Mouse (Mus musculus) MEL (cell line): ENCODE data around the gene Olfr52. TPM values are rescaled to one million over a fixed set of nuclear protein-coding genes. Genes with fewer than 3 reads are reported as not detected.

ENCODE experiments used
- DNase-seq: peaks from one replicate; pipeline ENCODE4 v3.0.0; 2011; ENCODE audit warnings: low read depth, low spot score
- H3K27ac ChIP-seq: 2 replicates; pipeline ENCODE4 v1.5.1; 2012; ENCODE audit warnings: low read depth, mild to moderate bottlenecking, control low read depth, low read length, moderate library complexity; ENCODE audit not compliant: control insufficient read depth
- H3K27me3 ChIP-seq, 2 experiments: fragments of 150-350 bp in 1 of 2; sonication (generic) in 1 of 2; 2 replicates each; pipeline ENCODE4 v1.6.1; 2012; ENCODE audit warnings: low read length in 2 of 2, mild to moderate bottlenecking in 2 of 2, improper control_type of control experiment in 1 of 2, moderate library complexity in 1 of 2; ENCODE audit not compliant: insufficient read depth in 2 of 2, control insufficient read depth in 1 of 2
- H3K36me3 ChIP-seq, 2 experiments: 2 replicates each; pipeline ENCODE4 v1.6.1; 2012 to 2014; ENCODE audit warnings: low read length in 2 of 2, improper control_type of control experiment in 1 of 2, inconsistent platforms in 1 of 2, mild to moderate bottlenecking in 1 of 2; ENCODE audit not compliant: insufficient read depth in 2 of 2, control insufficient read depth in 1 of 2
- H3K4me1 ChIP-seq, 2 experiments: fragments of 150-350 bp in 1 of 2; sonication (generic) in 1 of 2; 2 replicates each; pipeline ENCODE4 v1.6.1; 2012; ENCODE audit warnings: low read length in 2 of 2, improper control_type of control experiment in 1 of 2, mild to moderate bottlenecking in 1 of 2; ENCODE audit not compliant: insufficient read depth in 2 of 2, control insufficient read depth in 1 of 2
- H3K4me3 ChIP-seq, 2 experiments: fragments of 150-350 bp in 1 of 2; sonication (generic) in 1 of 2; 2 replicates each; pipeline ENCODE4 v1.5.1; 2012; ENCODE audit warnings: low read depth in 2 of 2, low read length in 2 of 2, mild to moderate bottlenecking in 2 of 2, moderate library complexity in 2 of 2, control low read depth in 1 of 2, improper control_type of control experiment in 1 of 2; ENCODE audit not compliant: control insufficient read depth in 1 of 2, insufficient read depth in 1 of 2
- H3K79me2 ChIP-seq: 2 replicates; pipeline ENCODE4 v1.6.1; 2012; ENCODE audit warnings: mild to moderate bottlenecking, low read length, moderate library complexity; ENCODE audit not compliant: control insufficient read depth, poor library complexity, insufficient read depth
- H3K9ac ChIP-seq: 2 replicates; pipeline ENCODE4 v1.6.1; 2012; ENCODE audit warnings: low read depth, mild to moderate bottlenecking, control low read depth, low read length, moderate library complexity; ENCODE audit not compliant: control insufficient read depth, poor library complexity, severe bottlenecking
- H3K9me3 ChIP-seq: fragments of 150-350 bp; sonication (generic); replicated peaks from 2 replicates; pipeline ENCODE4 v1.6.1; 2012; ENCODE audit warnings: mild to moderate bottlenecking, low read length, improper control_type of control experiment, moderate library complexity; ENCODE audit not compliant: insufficient read depth
- BHLHE40 ChIP-seq: IDR thresholded peaks from 2 replicates; pipeline ENCODE4 v1.6.1; 2012; ENCODE audit warnings: low read depth, mild to moderate bottlenecking, inconsistent platforms, low read length, improper control_type of control experiment, borderline replicate concordance
- CHD1 ChIP-seq: IDR thresholded peaks from 2 replicates; pipeline ENCODE4 v1.6.1; 2012; ENCODE audit warnings: low read depth, mild to moderate bottlenecking, inconsistent platforms, low read length, improper control_type of control experiment
- E2F4 ChIP-seq: IDR thresholded peaks from 2 replicates; pipeline ENCODE4 v1.6.1; 2011; ENCODE audit warnings: low read depth, low read length, improper control_type of control experiment, borderline replicate concordance
- ELF1 ChIP-seq: IDR thresholded peaks from 2 replicates; pipeline ENCODE4 v1.6.1; 2014; ENCODE audit warnings: low read depth, mild to moderate bottlenecking, inconsistent platforms, low read length, improper control_type of control experiment, moderate library complexity
- ETS1 ChIP-seq: IDR thresholded peaks from 2 replicates; pipeline ENCODE4 v1.6.1; 2012; ENCODE audit warnings: low read depth, mild to moderate bottlenecking, inconsistent platforms, low read length, improper control_type of control experiment, moderate library complexity
- GATA1 ChIP-seq: IDR thresholded peaks from 2 replicates; pipeline ENCODE4 v1.6.1; 2011; ENCODE audit warnings: low read depth, low read length, improper control_type of control experiment
- HCFC1 ChIP-seq: IDR thresholded peaks from 2 replicates; pipeline ENCODE4 v1.6.1; 2012; ENCODE audit warnings: low read depth, mild to moderate bottlenecking, inconsistent platforms, low read length, improper control_type of control experiment, moderate library complexity
- JUND ChIP-seq: IDR thresholded peaks from 2 replicates; pipeline ENCODE4 v1.6.1; 2011; ENCODE audit warnings: low read depth, mild to moderate bottlenecking, improper control_type of control experiment, low read length
- KAT2A ChIP-seq: conservative IDR thresholded peaks from 2 replicates; pipeline ENCODE4 v1.6.1; 2012; ENCODE audit warnings: low read depth, low read length, improper control_type of control experiment, inconsistent platforms
- MAZ ChIP-seq: IDR thresholded peaks from 2 replicates; pipeline ENCODE4 v1.6.1; 2012; ENCODE audit warnings: low read depth, mild to moderate bottlenecking, inconsistent platforms, low read length, improper control_type of control experiment
- MYB ChIP-seq: IDR thresholded peaks from 2 replicates; pipeline ENCODE4 v1.6.1; 2011; ENCODE audit warnings: mild to moderate bottlenecking, low read depth, low read length, improper control_type of control experiment
- POLR2AphosphoS2 ChIP-seq: IDR thresholded peaks from 2 replicates; pipeline ENCODE4 v1.6.1; 2011; ENCODE audit warnings: low read length, improper control_type of control experiment
- POLR2AphosphoS5 ChIP-seq: IDR thresholded peaks from 2 replicates; pipeline ENCODE4 v1.6.1; 2012; ENCODE audit warnings: low read depth, borderline replicate concordance, mild to moderate bottlenecking, inconsistent platforms, low read length, moderate library complexity, mixed read lengths
- RAD21 ChIP-seq: IDR thresholded peaks from 2 replicates; pipeline ENCODE4 v1.6.1; 2011; ENCODE audit warnings: mild to moderate bottlenecking, low read depth, low read length, improper control_type of control experiment
- RCOR1 ChIP-seq: IDR thresholded peaks from 2 replicates; pipeline ENCODE4 v1.6.1; 2012; ENCODE audit warnings: low read depth, mild to moderate bottlenecking, inconsistent platforms, low read length, improper control_type of control experiment
- SIN3A ChIP-seq: IDR thresholded peaks from 2 replicates; pipeline ENCODE4 v1.6.1; 2012; ENCODE audit warnings: low read length, improper control_type of control experiment, inconsistent platforms
- TAL1 ChIP-seq: IDR thresholded peaks from 2 replicates; pipeline ENCODE4 v1.6.1; 2012; ENCODE audit warnings: mild to moderate bottlenecking, inconsistent platforms, low read length, moderate library complexity, mixed read lengths
- UBTF ChIP-seq: IDR thresholded peaks from 2 replicates; pipeline ENCODE4 v1.6.1; 2012; ENCODE audit warnings: low read depth, mild to moderate bottlenecking, inconsistent platforms, low read length, improper control_type of control experiment, moderate library complexity, borderline replicate concordance; ENCODE audit not compliant: insufficient read depth
- USF2 ChIP-seq, 2 experiments: IDR thresholded peaks; 2 replicates each; pipeline ENCODE4 v1.6.1; 2011 to 2012; ENCODE audit warnings: improper control_type of control experiment in 2 of 2, low read length in 2 of 2, borderline replicate concordance in 1 of 2, inconsistent platforms in 1 of 2, low read depth in 1 of 2, mild to moderate bottlenecking in 1 of 2; ENCODE audit not compliant: insufficient read depth in 1 of 2
- ZKSCAN1 ChIP-seq: IDR thresholded peaks from 2 replicates; pipeline ENCODE4 v1.6.1; 2012; ENCODE audit warnings: low read depth, mild to moderate bottlenecking, inconsistent platforms, low read length, improper control_type of control experiment, moderate library complexity
- ZNF384 ChIP-seq: IDR thresholded peaks from 2 replicates; pipeline ENCODE4 v1.6.1; 2012; ENCODE audit warnings: low read depth, mild to moderate bottlenecking, inconsistent platforms, low read length, improper control_type of control experiment
- polyA plus RNA-seq, 2 experiments: library from polyadenylated mRNA; stranded (reverse) in 1 of 2; unstranded in 1 of 2; fragments of >175 nt in 1 of 2; fragments of >200 nt in 1 of 2; gene quantifications; 2 replicates each; pipeline versions ENCODE4 v1.2.1 to v1.2.4; 2012; ENCODE audit warnings: low replicate concordance in 2 of 2, low read depth in 1 of 2; ENCODE audit not compliant: insufficient read length in 2 of 2, insufficient read depth in 1 of 2, missing spikeins in 1 of 2
- total RNA-seq: library from RNA; depleted of rRNA; stranded (reverse); fragments of 300-350 nt; gene quantifications from 2 replicates; pipeline ENCODE4 v1.2.3, GENCODE M21; 2012

The Olfr52 gene
- total and polyA plus RNA-seq, 3 experiments: not detected

DNA sequence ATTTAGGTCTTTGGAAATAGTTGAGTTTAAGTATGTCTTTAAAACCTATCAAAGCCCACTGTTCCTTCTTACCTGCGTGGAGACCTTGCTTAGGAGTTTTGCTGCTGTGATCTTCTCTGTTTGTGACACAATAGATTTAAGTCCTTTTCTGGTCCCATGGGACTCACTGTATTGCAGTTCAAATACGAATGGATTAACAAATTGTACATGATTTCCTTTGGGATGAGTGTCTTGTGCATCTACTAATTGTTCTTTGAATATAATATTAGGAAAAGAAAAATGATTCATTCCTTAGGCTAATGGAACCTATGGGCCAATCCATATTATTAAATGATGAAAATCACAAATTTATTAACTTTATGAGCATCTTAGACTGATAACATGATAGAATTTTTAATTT, 33.7 kb upstream of the Olfr52 start, which contains the start of gene Olfr1046:
Gene Olfr1046, minus strand, starts transcription at position 101 of the 400 bp plus-strand sequence.
- H3K9me3 ChIP-seq: no peaks in the 10 kb centered on the region
- no peak for DNase-seq
- TF ChIP-seq USF2 (IDR thresholded peaks at IDR 0.05; ENCODE audit: borderline replicate concordance in 1 of 2, insufficient read depth in 1 of 2, low read depth in 1 of 2, low read length in 2 of 2) (no peak), CHD1 (no peak), POLR2AphosphoS5 (no peak), BHLHE40 (no peak), MYB (no peak), ZNF384 (no peak)

DNA sequence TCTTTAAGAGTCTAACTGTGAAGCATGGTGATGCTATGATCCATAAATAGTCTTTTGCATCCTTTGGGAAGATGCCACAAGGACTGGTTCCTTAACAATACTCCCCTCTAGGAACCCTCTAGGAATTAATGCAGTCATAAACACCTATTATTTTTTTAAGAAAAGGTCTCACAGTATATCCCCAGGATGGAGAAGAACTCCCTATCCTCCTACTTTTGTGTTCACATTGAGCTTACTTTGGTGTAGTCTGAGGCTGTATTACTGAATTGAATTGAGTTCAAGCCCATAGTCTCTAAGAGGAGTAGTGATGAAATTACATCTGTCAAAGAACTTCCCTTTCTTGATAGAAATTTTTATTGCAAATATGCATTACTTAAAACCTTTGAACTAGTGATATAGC, 17.4 kb upstream of the Olfr52 start, which contains the start of gene Olfr1045:
Gene Olfr1045, minus strand, starts transcription at position 101 of the 400 bp plus-strand sequence.
- Histone ChIP-seq H3K27me3 (no peaks in the 10 kb centered on the region), H3K4me1 (no peaks in the 10 kb centered on the region), H3K4me3 (no peak within 1 kb of the TSS), H3K36me3 (no peaks in the 10 kb centered on the region), H3K79me2 (no peaks in the 10 kb centered on the region), H3K27ac (no peak within 1 kb of the TSS)
- DNase-seq: no peak
- no peak for TF ChIP-seq USF2 (IDR thresholded peaks at IDR 0.05; ENCODE audit: borderline replicate concordance in 1 of 2, insufficient read depth in 1 of 2, low read depth in 1 of 2, low read length in 2 of 2)
- TF ChIP-seq HCFC1: no peak
- no peak for TF ChIP-seq ZNF384
- no peak for TF ChIP-seq BHLHE40
- TF ChIP-seq E2F4: no peak
- TF ChIP-seq ELF1: no peak
- no peak for TF ChIP-seq ZKSCAN1
- no peak for TF ChIP-seq RCOR1
- no peak for TF ChIP-seq JUND
- TF ChIP-seq TAL1: no peak
- TF ChIP-seq KAT2A: no peak
- no peak for TF ChIP-seq RAD21
- no peak for TF ChIP-seq MAZ
- TF ChIP-seq POLR2AphosphoS5: no peak
- no peak for TF ChIP-seq ETS1
- TF ChIP-seq POLR2AphosphoS2: no peak
- TF ChIP-seq UBTF: no peak
- no peak for TF ChIP-seq SIN3A
- TF ChIP-seq GATA1: no peak
- TF ChIP-seq, all 39 proteins: peak for 0
- no peaks in the 10 kb centered on the region for H3K9me3 ChIP-seq
- H3K9ac ChIP-seq: no peak within 1 kb of the TSS

More for the DNA sequence above, 33.7 kb upstream of the Olfr52 start, which contains the start of gene Olfr1046:
- Histone ChIP-seq H3K27ac (no peak within 1 kb of the TSS), H3K36me3 (no peaks in the 10 kb centered on the region), H3K4me1 (no peaks in the 10 kb centered on the region), H3K27me3 (no peaks in the 10 kb centered on the region), H3K4me3 (no peak within 1 kb of the TSS), H3K9ac (no peak within 1 kb of the TSS), H3K79me2 (no peaks in the 10 kb centered on the region)
